Mouse (Mus musculus) forebrain, embryonic 14.5 days (tissue): Measurements from ENCODE around the gene Bak1. TPM values are rescaled to one million over a fixed set of nuclear protein-coding genes. Genes with fewer than 3 reads are reported as not detected.

Experiments
- ATAC-seq: fragments of 200-750 bp; cut with Nextera tagmentation; 2 replicates; pipeline ENCODE4 v1.8.0; 2017; ENCODE audit warnings: mild to moderate bottlenecking, moderate library complexity
- DNase-seq: peaks from one replicate; pipeline ENCODE4 v3.0.0-alpha.2; 2015; ENCODE audit warnings: low spot score
- H3K27ac ChIP-seq: fragments of 300-500 bp; sonication (generic); 2 replicates; pipeline ENCODE4 v1.5.1; 2014; ENCODE audit warnings: low read depth, mild to moderate bottlenecking, control low read depth, low read length, moderate library complexity
- H3K27me3 ChIP-seq: fragments of 300-500 bp; sonication (generic); replicated peaks from 2 replicates; pipeline ENCODE4 v1.6.1; 2014; ENCODE audit warnings: low read length, control low read depth, mixed read lengths; ENCODE audit not compliant: control insufficient read depth, insufficient read depth
- H3K36me3 ChIP-seq: fragments of 300-500 bp; sonication (generic); 2 replicates; pipeline ENCODE4 v1.6.1; 2014; ENCODE audit warnings: low read length, control low read depth; ENCODE audit not compliant: control insufficient read depth, insufficient read depth
- H3K4me1 ChIP-seq: fragments of 300-500 bp; sonication (generic); 2 replicates; pipeline ENCODE4 v1.6.1; 2014; ENCODE audit warnings: antibody characterized with exemption, low read length, control low read depth; ENCODE audit not compliant: control insufficient read depth, insufficient read depth
- H3K4me2 ChIP-seq: fragments of 300-500 bp; sonication (generic); 2 replicates; pipeline ENCODE4 v1.6.1; 2014; ENCODE audit warnings: mild to moderate bottlenecking, control low read depth, low read length
- H3K4me3 ChIP-seq: fragments of 300-500 bp; sonication (generic); 2 replicates; pipeline ENCODE4 v1.5.1; 2014; ENCODE audit warnings: low read depth, low read length, control low read depth
- H3K9ac ChIP-seq: fragments of 300-500 bp; sonication (generic); 2 replicates; pipeline ENCODE4 v1.6.1; 2014; ENCODE audit warnings: mild to moderate bottlenecking, low read length, control low read depth, moderate library complexity
- H3K9me3 ChIP-seq: fragments of 300-500 bp; sonication (generic); replicated peaks from 2 replicates; pipeline ENCODE4 v1.6.1; 2016; ENCODE audit warnings: low read length, control low read depth, mixed read lengths; ENCODE audit not compliant: control insufficient read depth
- WGBS: fragments of 180-500 bp; shearing (Covaris S2); extraction: QIAGEN DNeasy Blood & Tissue Kit; methylation state at CpG from one replicate; pipeline ENCODE4 v1.1.7; 2014; 5-methylcytosine and 5-hydroxymethylcytosine counted together
- polyA plus RNA-seq: library from polyadenylated mRNA; unstranded; fragments of >200 nt; fragmentation: Nextera tagmentation; extraction: Ambion mirVana; gene quantifications from 2 replicates; pipeline ENCODE4 v1.2.1, GENCODE M21; 2014

Gene Bak1
- polyA plus RNA-seq, 1 experiment from 2014 or later: 7.6 TPM

DNA sequence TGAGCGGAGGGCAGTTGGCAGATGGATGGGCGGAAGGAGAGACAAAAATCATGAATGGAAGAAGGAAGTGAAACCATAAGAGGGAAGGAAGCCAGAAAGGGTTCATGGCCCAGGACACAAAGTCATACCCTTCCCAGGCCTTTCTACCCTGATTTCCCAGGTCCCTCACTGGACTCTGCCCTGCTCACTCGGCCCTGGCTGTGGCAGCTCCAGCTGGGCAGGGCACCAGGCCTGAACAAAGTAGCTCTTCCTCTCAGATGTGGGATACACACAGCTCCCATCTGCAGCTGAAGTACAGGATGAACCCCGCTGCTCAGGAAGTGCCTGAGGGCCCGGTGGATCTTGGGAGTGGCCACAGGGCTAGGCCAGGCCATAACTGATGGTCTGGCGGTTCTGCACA lies 14.0 kb upstream of the Bak1 start:
- no peak overlapping the region for H3K9ac ChIP-seq
- H3K4me2 ChIP-seq: no peak overlapping the region
- DNase-seq (no peak), ATAC-seq (no peak)
- no peaks in the 10 kb centered on the region for H3K36me3 ChIP-seq
- peaks cover 3% of the 10 kb centered on the region; the same call in 1 of the 2 replicates for H3K4me1 ChIP-seq
- WGBS: 89% methylated on average over 5 of the region's 6 CpGs
- H3K9me3 ChIP-seq: no peaks in the 10 kb centered on the region
- H3K4me3 ChIP-seq: no peak overlapping the region
- H3K27me3 ChIP-seq: no peaks in the 10 kb centered on the region
- H3K27ac ChIP-seq: no peak overlapping the region

DNA sequence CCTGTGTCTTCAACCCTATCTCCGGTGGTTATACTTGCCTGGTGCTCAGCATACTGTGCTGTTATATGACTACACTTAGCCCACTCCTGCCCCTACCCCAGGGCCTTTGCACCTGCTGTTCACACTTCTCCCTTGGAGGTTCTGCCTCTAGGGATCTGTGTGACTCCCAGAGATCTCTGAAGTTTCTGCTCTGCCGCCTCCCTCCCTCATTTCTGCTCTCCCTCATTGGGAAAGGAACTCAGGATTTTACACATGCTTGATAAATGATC lies 12.9 kb upstream of the Bak1 start:
- ATAC-seq: no peak

DNA sequence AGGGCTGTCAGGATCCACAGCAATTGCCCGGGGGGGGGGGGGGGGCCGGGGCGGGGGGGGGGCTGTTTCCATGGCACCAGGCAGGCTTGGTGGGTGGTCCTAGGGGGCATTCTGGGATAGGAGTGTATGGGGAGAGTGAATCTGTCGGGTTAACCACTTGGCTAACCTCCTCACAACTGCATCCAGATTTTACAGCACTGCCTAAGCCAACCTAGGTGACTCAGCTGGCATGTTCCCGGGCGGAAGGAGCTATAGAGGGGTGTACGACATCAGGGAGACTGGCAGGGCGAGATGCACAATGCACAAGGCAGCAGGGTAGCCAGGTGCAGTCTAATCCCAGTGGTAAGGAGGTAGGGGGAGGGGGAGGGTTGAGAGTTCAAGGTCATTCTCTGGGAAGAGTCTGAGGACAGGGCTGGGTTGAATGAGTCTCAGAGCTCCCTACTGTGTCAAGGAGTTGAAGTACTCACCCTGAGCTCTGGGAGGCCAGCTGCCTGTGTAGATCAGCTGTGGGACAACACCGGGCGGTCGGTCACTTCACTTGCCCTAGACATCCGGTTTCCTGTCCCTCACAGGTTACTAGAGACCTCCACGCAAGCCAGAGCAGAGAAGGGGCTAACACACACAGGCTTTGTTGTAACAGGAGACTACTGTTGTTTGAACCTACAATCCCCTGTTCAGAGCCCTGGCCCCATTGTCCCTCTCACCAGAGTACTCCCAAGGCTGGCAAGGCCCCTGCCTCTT lies 12.4 kb upstream of the Bak1 start:
- WGBS: 42% methylated on average over 10 of the region's 13 CpGs
- Histone ChIP-seq H3K36me3 (no peaks in the 10 kb centered on the region), H3K4me2 (no peak overlapping the region), H3K4me1 (peaks cover 3% of the 10 kb centered on the region; the same call in 1 of the 2 replicates), H3K9ac (no peak overlapping the region), H3K27ac (no peak overlapping the region), H3K4me3 (no peak overlapping the region), H3K9me3 (no peaks in the 10 kb centered on the region), H3K27me3 (no peaks in the 10 kb centered on the region)
- no peak for ATAC-seq
- DNase-seq: no peak

More for the DNA sequence above, 12.9 kb upstream of the Bak1 start:
- H3K4me1 ChIP-seq: peaks cover 3% of the 10 kb centered on the region; the same call in 1 of the 2 replicates
- H3K9me3 ChIP-seq: no peaks in the 10 kb centered on the region
- H3K27ac ChIP-seq: no peak overlapping the region
- no peak overlapping the region for H3K4me3 ChIP-seq
- no peak overlapping the region for H3K9ac ChIP-seq
- H3K36me3 ChIP-seq: no peaks in the 10 kb centered on the region
- no peak overlapping the region for H3K4me2 ChIP-seq
- WGBS: 92% methylated on average over 2 of the region's 2 CpGs
- DNase-seq: no peak
- H3K27me3 ChIP-seq: no peaks in the 10 kb centered on the region

DNA sequence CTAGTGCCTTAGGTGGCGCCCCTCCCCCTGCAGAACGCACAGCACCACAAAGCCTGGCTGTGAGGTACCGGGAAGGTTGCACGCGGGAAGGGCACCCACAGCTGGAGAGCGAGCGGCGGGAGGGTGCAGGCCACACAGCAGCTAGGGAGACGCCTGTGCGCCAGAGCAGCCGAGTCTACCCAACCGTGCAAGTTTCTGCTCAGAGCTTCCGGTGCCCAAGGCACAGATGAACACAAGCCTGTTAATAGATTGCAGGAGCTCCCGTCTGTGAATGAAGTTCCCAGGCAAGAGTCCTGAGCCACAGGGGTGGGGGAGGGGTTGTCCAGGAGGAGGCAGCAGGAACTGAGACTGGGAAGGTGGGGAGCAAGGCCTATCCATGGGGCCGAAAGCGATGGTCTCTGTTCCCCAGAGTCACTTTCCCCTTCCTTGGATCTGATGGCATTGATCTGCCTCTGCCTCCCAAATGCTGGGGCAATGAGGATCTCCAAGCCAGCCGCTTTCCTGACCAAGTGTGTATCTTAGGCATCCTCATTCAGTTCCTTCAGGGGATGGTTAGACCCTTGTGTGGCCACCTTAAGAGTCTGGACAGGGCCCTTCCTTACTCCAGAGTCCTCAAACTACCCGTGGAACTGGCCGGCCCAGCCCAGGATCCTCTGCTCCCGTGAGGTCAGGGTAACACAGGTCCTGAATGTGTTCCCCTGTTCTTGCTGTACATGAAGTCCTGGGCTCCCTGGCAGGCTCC lies 11.7 kb upstream of the Bak1 start:
- WGBS: 15% methylated on average over 20 of the region's 20 CpGs
- H3K4me2 ChIP-seq: peak overlapping the region; percentile 40
- H3K36me3 ChIP-seq: no peaks in the 10 kb centered on the region
- no peak overlapping the region for H3K4me3 ChIP-seq
- ATAC-seq (0 out of 2 replicates have a peak, but pooled peaks have one; percentile 12), DNase-seq (peak; percentile 48)
- no peaks in the 10 kb centered on the region for H3K27me3 ChIP-seq
- H3K27ac ChIP-seq: no peak overlapping the region
- H3K4me1 ChIP-seq: peaks cover 3% of the 10 kb centered on the region; the same call in 1 of the 2 replicates
- no peaks in the 10 kb centered on the region for H3K9me3 ChIP-seq
- H3K9ac ChIP-seq: 0 out of 2 replicates have a peak overlapping the region, but pooled peaks have one; percentile 17

GRCm38 (mm10) chr17:27039432-27040102 lies 10.8 kb upstream of the Bak1 start:
- Histone ChIP-seq H3K4me2 (no peak overlapping the region), H3K9ac (no peak overlapping the region), H3K27ac (no peak overlapping the region), H3K36me3 (no peaks in the 10 kb centered on the region), H3K27me3 (no peaks in the 10 kb centered on the region), H3K9me3 (no peaks in the 10 kb centered on the region), H3K4me3 (no peak overlapping the region), H3K4me1 (peaks cover 3% of the 10 kb centered on the region; the same call in 1 of the 2 replicates)
- DNase-seq (no peak), ATAC-seq (no peak)
- WGBS: 63% methylated on average over 10 of the region's 10 CpGs

GRCm38 (mm10) chr17:27038335-27039050 lies 9.7 kb upstream of the Bak1 start:
- Histone ChIP-seq H3K36me3 (no peaks in the 10 kb centered on the region), H3K27ac (no peak overlapping the region), H3K4me1 (peaks cover 3% of the 10 kb centered on the region; the same call in 1 of the 2 replicates), H3K9me3 (no peaks in the 10 kb centered on the region), H3K9ac (no peak overlapping the region), H3K4me3 (no peak overlapping the region), H3K4me2 (no peak overlapping the region), H3K27me3 (no peaks in the 10 kb centered on the region)
- DNase-seq: peak; percentile 10
- WGBS: 39% methylated on average over 18 of the region's 18 CpGs
- ATAC-seq: no peak

- Histone ChIP-seq H3K4me2 (no peak overlapping the region), H3K9me3 (no peaks in the 10 kb centered on the region), H3K4me3 (no peak overlapping the region), H3K9ac (no peak overlapping the region), H3K27ac (no peak overlapping the region), H3K36me3 (no peaks in the 10 kb centered on the region), H3K27me3 (no peaks in the 10 kb centered on the region), H3K4me1 (peaks cover 3% of the 10 kb centered on the region; the same call in 1 of the 2 replicates)
- WGBS: 74% methylated on average over 7 of the region's 7 CpGs
- DNase-seq (no peak), ATAC-seq (no peak)
Measured at GRCm38 (mm10) chr17:27036465-27036864, 7.7 kb upstream of the Bak1 start.

- Histone ChIP-seq H3K4me3 (no peak overlapping the region), H3K9ac (no peak overlapping the region), H3K4me1 (no peaks in the 10 kb centered on the region), H3K27ac (no peak overlapping the region), H3K9me3 (no peaks in the 10 kb centered on the region), H3K27me3 (no peaks in the 10 kb centered on the region), H3K4me2 (no peak overlapping the region), H3K36me3 (no peaks in the 10 kb centered on the region)
- ATAC-seq (peak; percentile 58; the same call in 1 of the 2 replicates), DNase-seq (peak; percentile 80)
- WGBS: 1% methylated on average over 13 of the region's 14 CpGs
Measured at GRCm38 (mm10) chr17:27032869-27033268, 4.1 kb upstream of the Bak1 start.
